11 mouse cellular contexts compared by ENCODE assay signal in the genomic region with DNA sequence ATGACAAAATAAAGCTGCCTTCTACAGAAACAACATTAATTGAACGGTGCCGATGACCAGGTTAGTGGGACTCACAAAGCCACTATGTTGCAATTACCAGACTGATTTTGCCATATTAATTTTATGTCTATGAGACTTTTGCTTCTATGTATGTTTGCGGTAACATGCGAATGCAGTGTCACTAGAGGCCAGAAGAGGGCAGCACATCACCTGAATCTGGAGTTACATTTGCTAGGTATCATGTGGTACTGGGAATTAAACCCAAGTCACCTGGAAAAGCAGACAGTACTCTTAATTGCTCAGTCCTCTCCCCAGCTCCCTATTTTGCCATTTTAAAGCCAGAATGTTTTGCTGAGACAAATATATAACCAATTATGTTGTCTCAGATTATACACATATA.
DNase-seq lines count a peak whose midpoint lies in the region; ATAC-seq and TF ChIP-seq lines count a peak whose summit lies in the region.
"Had no signal": no experiment of that assay in that cellular context is flagged by ENCODE, and none has a peak within 500 bp of the region (broad histone marks: within the 10 kb centered on the region; RNA-seq: fewer than 3 reads in every experiment).

No protein-coding gene starts in this region.

- TF ChIP-seq POLR2A in testis, adult 2 months (IDR thresholded peaks at IDR 0.05; ENCODE audit: control insufficient read depth, low read depth, low read length), result no peak

- 86% methylated on average over 4 of the region's 4 CpGs for WGBS in hindbrain, postnatal 0 days
- WGBS in hindbrain, embryonic 10.5 days, result 74% methylated on average over 4 of the region's 4 CpGs
- 77% methylated on average over 4 of the region's 4 CpGs for whole genome bisulfite sequencing in forebrain, embryonic 11.5 days

- peak; percentile 46 for TF ChIP-seq CTCF in hindbrain, postnatal 0 days (IDR thresholded peaks at IDR 0.05; ENCODE audit: low read depth)
- peak; percentile 5; the same call in 1 of the 2 replicates for TF ChIP-seq CTCF in testis, adult 2 months (IDR thresholded peaks at IDR 0.05; ENCODE audit: control insufficient read depth, insufficient read depth, insufficient replicate concordance, low read depth, low read length)

- H3K9me3 ChIP-seq in hindbrain, postnatal 0 days (ENCODE audit: low read length), result no peaks in the 10 kb centered on the region
- H3K9me3 ChIP-seq in hindbrain, embryonic 10.5 days, result no peaks in the 10 kb centered on the region
- H3K9me3 ChIP-seq in forebrain, embryonic 11.5 days (ENCODE audit: control insufficient read depth, low read length), result no peaks in the 10 kb centered on the region
- H3K9me3 ChIP-seq: embryonic facial prominence, embryonic 15.5 days; liver, embryonic 15.5 days had no signal

- H3K27me3 ChIP-seq in hindbrain, postnatal 0 days (ENCODE audit: insufficient read depth, low read length), result no peaks in the 10 kb centered on the region
- no peaks in the 10 kb centered on the region for H3K27me3 ChIP-seq in hindbrain, embryonic 10.5 days (ENCODE audit: insufficient read depth, poor library complexity, severe bottlenecking)
- H3K27me3 ChIP-seq in testis, adult 2 months (ENCODE audit: control insufficient read depth, insufficient read depth, low read length), result no peaks in the 10 kb centered on the region
- no peaks in the 10 kb centered on the region for H3K27me3 ChIP-seq in forebrain, embryonic 11.5 days (ENCODE audit: control insufficient read depth, insufficient read depth, low read length)
- H3K27me3 ChIP-seq: embryonic facial prominence, embryonic 15.5 days; liver, embryonic 15.5 days had no signal

- H3K9ac ChIP-seq in hindbrain, postnatal 0 days (replicated peaks; ENCODE audit: low read length), result no peak overlapping the region
- no peak overlapping the region for H3K9ac ChIP-seq in forebrain, embryonic 11.5 days (ENCODE audit: low read length)
- H3K9ac ChIP-seq: embryonic facial prominence, embryonic 15.5 days; liver, embryonic 15.5 days had no signal

- no peak for DNase-seq in hindbrain, postnatal 0 days (ENCODE audit: low spot score)
- DNase-seq in hindbrain, embryonic 10.5 days (ENCODE audit: low spot score), result no peak
- no peak for DNase-seq in testis, postnatal 14 days (ENCODE audit: low spot score)
- DNase-seq in embryo, embryonic 10.5 days (ENCODE audit: low spot score), result peak; percentile 33
- no peak for DNase-seq in urinary bladder, postnatal 36 days (ENCODE audit: low spot score in 2 of 2)
- no peak for DNase-seq in forebrain, embryonic 11.5 days (ENCODE audit: low spot score)
- DNase-seq: adrenal gland, adult 8-10 months had no signal

- no peak for ATAC-seq in hindbrain, postnatal 0 days
- no peak for ATAC-seq in forebrain, embryonic 11.5 days (replicated peaks; ENCODE audit: low FRiP score)

- H3K27ac ChIP-seq in hindbrain, postnatal 0 days, result no peak overlapping the region
- H3K27ac ChIP-seq in hindbrain, embryonic 10.5 days, result no peak overlapping the region
- no peak overlapping the region for H3K27ac ChIP-seq in testis, adult 2 months (ENCODE audit: control insufficient read depth, insufficient read depth, low read depth, low read length)
- no peak overlapping the region for H3K27ac ChIP-seq in forebrain, embryonic 11.5 days (ENCODE audit: low read depth, low read length)
- H3K27ac ChIP-seq: embryonic facial prominence, embryonic 15.5 days; liver, embryonic 15.5 days had no signal

- H3K4me2 ChIP-seq in hindbrain, postnatal 0 days (ENCODE audit: low read depth, low read length), result no peak overlapping the region
- no peak overlapping the region for H3K4me2 ChIP-seq in forebrain, embryonic 11.5 days (ENCODE audit: low read depth, low read length, severe bottlenecking)
- H3K4me2 ChIP-seq: embryonic facial prominence, embryonic 15.5 days; heart, embryonic 11.5 days; liver, embryonic 15.5 days had no signal

- H3K4me3 ChIP-seq in hindbrain, postnatal 0 days (ENCODE audit: low read length), result no peak overlapping the region
- H3K4me3 ChIP-seq in hindbrain, embryonic 10.5 days, result no peak overlapping the region
- H3K4me3 ChIP-seq in testis, adult 2 months (ENCODE audit: control insufficient read depth, low read depth, low read length), result no peak overlapping the region
- H3K4me3 ChIP-seq in forebrain, embryonic 11.5 days (ENCODE audit: low read depth, low read length), result no peak overlapping the region
- H3K4me3 ChIP-seq: embryonic facial prominence, embryonic 15.5 days; liver, embryonic 15.5 days had no signal

- H3K36me3 ChIP-seq in hindbrain, postnatal 0 days (ENCODE audit: insufficient read depth, low read length), result no peaks in the 10 kb centered on the region
- no peaks in the 10 kb centered on the region for H3K36me3 ChIP-seq in hindbrain, embryonic 10.5 days
- no peaks in the 10 kb centered on the region for H3K36me3 ChIP-seq in testis, adult 2 months (ENCODE audit: control insufficient read depth, insufficient read depth, low read length)
- no peaks in the 10 kb centered on the region for H3K36me3 ChIP-seq in forebrain, embryonic 11.5 days (ENCODE audit: control insufficient read depth, insufficient read depth, low read length)
- H3K36me3 ChIP-seq: embryonic facial prominence, embryonic 15.5 days; liver, embryonic 15.5 days had no signal

- no peaks in the 10 kb centered on the region for H3K4me1 ChIP-seq in hindbrain, postnatal 0 days (ENCODE audit: insufficient read depth, low read length)
- no peaks in the 10 kb centered on the region; the same call in 1 of the 2 replicates for H3K4me1 ChIP-seq in hindbrain, embryonic 10.5 days (replicated peaks)
- H3K4me1 ChIP-seq in testis, adult 2 months (ENCODE audit: control insufficient read depth, insufficient read depth, low read length), result no peaks in the 10 kb centered on the region
- H3K4me1 ChIP-seq in forebrain, embryonic 11.5 days (replicated peaks; ENCODE audit: control insufficient read depth, insufficient read depth, low read length), result no peaks in the 10 kb centered on the region
- H3K4me1 ChIP-seq: embryonic facial prominence, embryonic 15.5 days; liver, embryonic 15.5 days had no signal
